Mouse (Mus musculus) spleen, postnatal 36 days (tissue): Measurements from ENCODE around the gene Ralgapa1.
"Not testable (repeated sequence)": the region's sequence is repeated elsewhere in the genome, so short reads cannot be mapped to it uniquely, and the experiment has no call there.

Source experiments
- DNase-seq, 2 experiments: peaks; one replicate each; pipeline ENCODE4 v3.0.0; 2022; ENCODE audit warnings: low spot score in 2 of 2, mixed read lengths in 1 of 2

Gene Ralgapa1

GRCm38 (mm10) chr12:55599639-55600502 lies 221.1 kb downstream of the Ralgapa1 start:
- peak in 1 of 2 experiments; percentile 10 for DNase-seq

- no peak for DNase-seq
Measured at GRCm38 (mm10) chr12:55598887-55599561, 221.9 kb downstream of the Ralgapa1 start, which contains the start of gene Insm2. TSS of gene Insm2 (plus strand) at chr12:55599427.

- no peak for DNase-seq
Measured at GRCm38 (mm10) chr12:55598537-55598886, 222.5 kb downstream of the Ralgapa1 start.

DNA sequence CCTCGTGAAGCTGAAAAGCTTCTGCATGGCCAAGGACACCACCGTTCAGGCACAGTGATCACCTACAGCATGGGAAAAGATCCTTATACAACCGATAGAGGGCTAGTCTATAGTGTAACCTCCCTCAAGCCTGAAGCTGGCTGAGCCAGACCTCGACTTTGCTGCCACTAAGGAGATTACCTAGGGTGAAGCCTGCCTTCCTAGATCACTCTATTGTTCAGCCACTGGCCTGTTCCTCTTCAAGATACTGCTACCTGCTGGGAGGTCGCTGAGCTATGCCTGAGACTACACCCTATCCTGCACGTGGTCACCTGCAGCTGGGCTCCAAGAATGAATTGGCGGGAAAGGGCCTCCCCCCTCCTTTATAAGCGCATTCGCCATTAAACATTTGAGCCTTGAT lies 234.0 kb downstream of the Ralgapa1 start:
- DNase-seq = not testable (repeated sequence)

DNA sequence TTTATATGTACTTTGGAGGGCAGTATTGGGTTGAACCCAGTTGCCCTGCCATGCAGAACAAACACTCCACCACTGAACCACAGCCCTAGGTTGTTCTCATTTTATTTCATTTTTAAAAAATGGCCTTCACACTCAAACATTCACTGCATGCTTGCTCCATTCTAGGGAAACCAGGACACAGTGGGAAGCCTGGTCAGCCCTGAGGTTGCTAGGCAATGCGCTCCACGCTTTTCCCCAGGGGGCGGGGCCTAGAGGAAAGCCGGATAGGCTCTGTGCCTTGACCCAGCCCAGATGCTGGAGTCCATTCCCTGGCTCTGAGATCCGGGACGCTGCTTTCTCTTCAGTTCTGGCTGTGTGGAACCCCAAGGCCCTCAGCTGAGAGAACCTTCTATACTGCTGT lies 247.2 kb downstream of the Ralgapa1 start:
- no peak for DNase-seq

GRCm38 (mm10) chr12:55573089-55573488 lies 247.9 kb downstream of the Ralgapa1 start:
- DNase-seq = no peak

DNA sequence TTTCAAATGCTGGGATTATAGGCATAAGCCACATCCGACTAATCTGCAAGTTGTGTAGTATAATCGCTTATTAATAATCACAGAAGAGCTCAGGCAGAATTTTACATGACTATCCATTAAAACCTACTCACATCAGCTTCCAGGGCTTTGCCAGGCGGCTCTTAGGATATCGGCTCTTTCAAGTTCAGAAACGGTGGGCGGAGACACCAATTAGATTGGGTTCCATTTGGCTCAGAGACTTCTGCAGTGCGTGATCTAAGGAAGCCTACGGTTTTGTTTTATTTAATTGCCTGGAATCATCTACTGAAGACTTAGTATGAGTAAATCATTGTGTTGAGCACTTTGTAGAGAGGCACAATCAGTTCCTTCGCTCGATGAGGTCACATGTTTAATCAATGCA lies 249.3 kb downstream of the Ralgapa1 start:
- no peak for DNase-seq

GRCm38 (mm10) chr12:55571181-55571580 lies 249.8 kb downstream of the Ralgapa1 start:
- DNase-seq = no peak

DNA sequence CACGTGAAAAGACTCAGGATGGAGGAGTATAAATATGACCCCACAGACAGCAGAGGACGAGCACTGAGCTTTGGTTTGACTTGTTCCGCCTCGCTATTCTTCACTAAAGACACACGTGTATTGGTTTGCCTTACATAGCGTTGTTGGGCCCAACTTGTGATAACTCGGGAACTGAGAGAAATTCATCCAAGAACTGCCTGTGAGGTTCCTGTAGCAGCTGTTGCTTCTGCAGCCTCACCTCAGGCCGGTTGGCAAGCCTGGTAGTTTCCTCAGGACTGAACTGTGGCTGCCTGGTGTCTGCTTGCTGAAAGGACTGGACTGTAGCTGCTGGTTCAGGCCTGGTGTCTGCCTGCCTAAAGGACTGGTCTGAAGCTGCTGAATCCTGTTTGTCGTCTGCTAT lies 250.3 kb downstream of the Ralgapa1 start:
- DNase-seq = no peak

DNA sequence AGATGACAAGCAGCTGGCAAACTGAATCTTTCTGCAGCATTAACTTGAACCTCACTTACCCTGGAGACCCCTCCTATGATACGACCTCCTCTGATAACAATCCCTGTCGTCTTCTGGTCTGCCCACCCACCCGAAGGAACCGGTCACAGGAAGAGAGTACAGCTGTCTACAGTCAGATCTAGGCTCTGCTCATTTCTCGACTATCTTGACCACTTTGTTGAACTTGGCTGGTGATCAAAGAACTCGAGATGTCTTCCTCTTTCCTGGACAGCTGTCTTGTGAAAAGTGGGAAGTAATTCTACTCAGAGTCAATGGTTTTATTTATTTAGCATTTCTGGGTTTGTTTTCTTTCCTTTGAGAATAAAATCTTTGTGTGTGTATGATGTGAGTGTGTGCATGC lies 251.3 kb downstream of the Ralgapa1 start:
- no peak for DNase-seq

DNA sequence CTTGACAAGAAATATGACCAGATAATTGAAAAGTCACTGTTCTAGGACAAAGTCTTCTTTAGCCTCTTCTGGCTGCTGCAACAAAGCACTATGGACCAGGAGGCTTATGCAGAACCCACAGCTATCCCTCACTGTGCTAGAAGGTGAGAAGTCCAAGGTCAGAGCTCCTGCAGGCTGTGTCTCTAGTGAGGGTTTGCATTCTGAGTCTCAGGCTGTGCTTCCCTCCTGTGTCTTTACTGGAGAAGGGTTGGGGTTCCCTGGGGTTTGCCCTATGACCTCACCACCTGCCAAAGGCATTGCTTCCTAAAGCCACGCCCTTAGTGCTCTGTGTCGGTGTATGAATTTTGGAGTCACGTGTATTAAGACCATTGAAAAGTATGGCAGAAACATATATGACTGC lies 252.5 kb downstream of the Ralgapa1 start:
- DNase-seq = no peak

- DNase-seq = no peak
Measured at GRCm38 (mm10) chr12:55566837-55567236, 254.1 kb downstream of the Ralgapa1 start.

GRCm38 (mm10) chr12:55565867-55566266 lies 255.1 kb downstream of the Ralgapa1 start:
- DNase-seq = no peak

- DNase-seq = no peak
Measured at GRCm38 (mm10) chr12:55565206-55565605, 255.8 kb downstream of the Ralgapa1 start, which contains the start of gene Aldoart2. TSS of gene Aldoart2 (plus strand) at chr12:55565239.

DNA sequence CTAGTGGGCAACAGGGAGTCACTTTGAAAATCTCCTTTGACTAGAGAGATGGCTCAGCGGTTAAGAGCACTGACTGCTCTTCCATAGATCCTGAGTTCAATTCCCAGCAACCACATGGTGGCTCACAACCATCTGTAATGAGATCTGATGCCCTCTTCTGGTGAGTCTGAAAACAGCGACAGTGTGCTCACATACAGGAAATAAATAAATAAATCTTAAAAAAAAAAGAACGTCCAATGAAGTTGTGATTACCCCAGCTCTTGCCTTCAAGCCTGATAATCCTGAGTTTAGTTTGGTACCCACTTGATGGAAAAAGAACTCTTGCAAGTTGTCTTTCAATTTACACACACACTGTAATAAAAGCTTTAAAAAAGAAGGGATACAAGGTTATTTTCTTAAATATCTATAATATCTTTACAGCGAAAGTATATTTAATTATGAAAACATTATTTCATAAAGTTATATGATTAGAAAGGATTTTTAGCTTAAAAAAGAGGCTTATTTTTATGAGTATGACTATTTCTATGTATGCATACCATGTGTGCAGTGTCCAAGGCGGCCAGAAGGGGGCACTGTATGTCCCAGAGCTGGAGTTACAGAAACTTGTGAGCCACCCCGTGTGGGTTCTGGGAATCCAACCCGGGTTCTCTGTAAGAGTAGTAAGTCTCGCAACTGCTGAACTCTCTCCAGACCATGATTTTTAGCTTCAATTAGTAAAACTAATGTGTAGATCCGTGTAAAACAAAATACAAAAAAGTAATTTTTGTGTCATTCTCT lies 256.6 kb downstream of the Ralgapa1 start:
- no peak for DNase-seq

- no peak for DNase-seq
Measured at GRCm38 (mm10) chr12:55563742-55564141, 257.2 kb downstream of the Ralgapa1 start.

GRCm38 (mm10) chr12:55560025-55560690 lies 260.8 kb downstream of the Ralgapa1 start:
- no peak for DNase-seq

GRCm38 (mm10) chr12:55559184-55559855 lies 261.6 kb downstream of the Ralgapa1 start:
- DNase-seq = no peak

GRCm38 (mm10) chr12:55557866-55558265 lies 263.1 kb downstream of the Ralgapa1 start:
- DNase-seq = no peak

- not testable (repeated sequence) for DNase-seq
Measured at GRCm38 (mm10) chr12:55554901-55555300, 266.1 kb downstream of the Ralgapa1 start.
